Mouse (Mus musculus) midbrain, embryonic 14.5 days (tissue): ENCODE results near the gene Isoc2b. TPM values are rescaled to one million over a fixed set of nuclear protein-coding genes. Genes with fewer than 3 reads are reported as not detected.
A peak's percentile ranks its signal among the peaks of the same experiment; 100 is the strongest.

Experiments used
- ATAC-seq: fragments of 200-750 bp; cut with Nextera tagmentation; 2 replicates; pipeline ENCODE4 v1.8.0; 2017; ENCODE audit warnings: moderate number of reproducible peaks, moderate library complexity; ENCODE audit not compliant: low FRiP score, low TSS enrichment
- DNase-seq: peaks from one replicate; pipeline ENCODE4 v3.0.0-alpha.2; 2015
- H3K27ac ChIP-seq: fragments of 300-500 bp; sonication (generic); replicated peaks from 2 replicates; pipeline ENCODE4 v1.5.1; 2014; ENCODE audit warnings: mild to moderate bottlenecking, low read depth, low read length, moderate library complexity
- H3K27me3 ChIP-seq: fragments of 300-500 bp; sonication (generic); 2 replicates; pipeline ENCODE4 v1.6.1; 2014; ENCODE audit warnings: low read length, control low read depth, mixed read lengths; ENCODE audit not compliant: control insufficient read depth, insufficient read depth
- H3K36me3 ChIP-seq: fragments of 300-500 bp; sonication (generic); 2 replicates; pipeline ENCODE4 v1.6.1; 2014; ENCODE audit warnings: low read length, control low read depth; ENCODE audit not compliant: control insufficient read depth, insufficient read depth
- H3K4me1 ChIP-seq: fragments of 300-500 bp; sonication (generic); 2 replicates; pipeline ENCODE4 v1.6.1; 2014; ENCODE audit warnings: mild to moderate bottlenecking, antibody characterized with exemption, low read length, control low read depth; ENCODE audit not compliant: control insufficient read depth, insufficient read depth
- H3K4me2 ChIP-seq: fragments of 300-500 bp; sonication (generic); 2 replicates; pipeline ENCODE4 v1.6.1; 2014; ENCODE audit warnings: mild to moderate bottlenecking, low read length, moderate library complexity
- H3K4me3 ChIP-seq: fragments of 300-500 bp; sonication (generic); replicated peaks from 2 replicates; pipeline ENCODE4 v1.5.1; 2014; ENCODE audit warnings: low read depth, low read length
- H3K9ac ChIP-seq: fragments of 300-500 bp; sonication (generic); replicated peaks from 2 replicates; pipeline ENCODE4 v1.6.1; 2014; ENCODE audit warnings: mild to moderate bottlenecking, low read length, moderate library complexity
- H3K9me3 ChIP-seq: fragments of 300-500 bp; sonication (generic); 2 replicates; pipeline ENCODE4 v1.6.1; 2016; ENCODE audit warnings: low read length, control low read depth, mixed read lengths; ENCODE audit not compliant: control insufficient read depth
- WGBS: fragments of 180-500 bp; shearing (Covaris S2); extraction: QIAGEN DNeasy Blood & Tissue Kit; methylation state at CpG from one replicate; pipeline ENCODE4 v1.1.7; 2014; 5-methylcytosine and 5-hydroxymethylcytosine counted together
- polyA plus RNA-seq: library from polyadenylated mRNA; unstranded; fragments of >200 nt; fragmentation: Nextera tagmentation; extraction: Ambion mirVana; gene quantifications from 2 replicates; pipeline ENCODE4 v1.2.1, GENCODE M21; 2014

Isoc2b gene
- polyA plus RNA-seq, 1 experiment from 2014 or later = 6.6 TPM

DNA sequence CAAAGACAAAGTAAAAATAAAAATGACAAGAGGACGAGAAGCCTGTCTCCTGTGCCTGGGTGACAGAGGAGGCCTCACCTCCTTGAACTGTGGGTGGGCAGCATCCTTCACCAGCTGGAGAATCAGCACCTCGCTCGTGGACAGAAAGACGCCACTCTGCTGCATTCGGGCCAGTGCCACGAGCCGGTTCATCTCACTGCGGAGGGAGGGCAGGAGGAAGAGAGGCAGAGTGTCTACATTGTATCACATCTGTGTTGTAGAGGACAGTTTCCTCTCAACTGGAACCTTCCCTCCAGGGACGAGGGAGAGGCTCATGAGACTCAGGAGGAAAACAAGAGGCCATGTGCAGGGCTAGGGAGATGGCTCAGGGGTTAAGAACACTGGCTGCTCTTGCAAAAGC is 20.7 kb downstream of the Isoc2b start:
- H3K27me3 ChIP-seq = no peaks in the 10 kb centered on the region
- H3K4me3 ChIP-seq = no peak overlapping the region
- WGBS = 63% methylated on average over 9 of the region's 9 CpGs
- no peak for ATAC-seq
- no peak for DNase-seq
- H3K9ac ChIP-seq = no peak overlapping the region
- no peak overlapping the region for H3K4me2 ChIP-seq
- H3K27ac ChIP-seq = no peak overlapping the region
- H3K9me3 ChIP-seq = no peaks in the 10 kb centered on the region
- H3K36me3 ChIP-seq = no peaks in the 10 kb centered on the region
- H3K4me1 ChIP-seq = no peaks in the 10 kb centered on the region

DNA sequence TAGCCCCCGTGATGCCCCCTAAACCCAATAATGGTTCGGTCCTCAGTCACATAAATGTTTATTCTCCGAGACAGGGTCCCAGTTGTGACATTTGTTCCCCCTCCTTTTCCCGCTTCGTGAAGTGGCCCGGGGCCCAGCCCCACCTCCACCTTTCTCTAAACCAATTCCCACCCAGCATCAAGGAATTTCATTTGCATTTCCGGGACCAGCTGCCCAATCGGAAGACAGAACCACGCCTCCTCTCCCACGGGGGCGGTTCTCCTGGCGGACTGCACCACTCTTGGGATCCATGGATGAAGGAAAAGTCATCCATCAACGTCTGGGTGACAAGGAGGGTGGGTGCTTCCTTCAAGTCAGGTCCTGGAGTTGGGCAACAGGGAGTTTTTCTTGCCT is 25.1 kb downstream of the Isoc2b start:
- peak; percentile 84 for ATAC-seq
- H3K4me3 ChIP-seq = peak overlapping the region; percentile 64
- peak overlapping the region; percentile 86 for H3K4me2 ChIP-seq
- peak overlapping the region; percentile 68 for H3K9ac ChIP-seq
- peak overlapping the region; percentile 85 for H3K27ac ChIP-seq
- 0% methylated on average over 13 of the region's 13 CpGs for WGBS
- no peaks in the 10 kb centered on the region for H3K9me3 ChIP-seq
- peak; percentile 93 for DNase-seq
- H3K27me3 ChIP-seq = no peaks in the 10 kb centered on the region
- H3K4me1 ChIP-seq = peaks cover 20% of the 10 kb centered on the region
- H3K36me3 ChIP-seq = no peaks in the 10 kb centered on the region

- H3K27ac ChIP-seq = peak within 1 kb of the TSS; percentile 85
- no peaks in the 10 kb centered on the region for H3K36me3 ChIP-seq
- no peak for DNase-seq
- no peaks in the 10 kb centered on the region for H3K27me3 ChIP-seq
- H3K4me3 ChIP-seq = peak within 1 kb of the TSS; percentile 64
- peak; percentile 60 for ATAC-seq
- WGBS = under 1% methylated on average over 40 of the region's 41 CpGs
- peaks cover 20% of the 10 kb centered on the region for H3K4me1 ChIP-seq
- H3K4me2 ChIP-seq = peak within 1 kb of the TSS; percentile 86
- H3K9me3 ChIP-seq = no peaks in the 10 kb centered on the region
- peak within 1 kb of the TSS; percentile 68 for H3K9ac ChIP-seq
Observed at GRCm38 (mm10) chr7:4844245-4844916, 25.7 kb downstream of the Isoc2b start, which contains the start of gene Shisa7. TSS of gene Shisa7 (minus strand) at chr7:4844696.

DNA sequence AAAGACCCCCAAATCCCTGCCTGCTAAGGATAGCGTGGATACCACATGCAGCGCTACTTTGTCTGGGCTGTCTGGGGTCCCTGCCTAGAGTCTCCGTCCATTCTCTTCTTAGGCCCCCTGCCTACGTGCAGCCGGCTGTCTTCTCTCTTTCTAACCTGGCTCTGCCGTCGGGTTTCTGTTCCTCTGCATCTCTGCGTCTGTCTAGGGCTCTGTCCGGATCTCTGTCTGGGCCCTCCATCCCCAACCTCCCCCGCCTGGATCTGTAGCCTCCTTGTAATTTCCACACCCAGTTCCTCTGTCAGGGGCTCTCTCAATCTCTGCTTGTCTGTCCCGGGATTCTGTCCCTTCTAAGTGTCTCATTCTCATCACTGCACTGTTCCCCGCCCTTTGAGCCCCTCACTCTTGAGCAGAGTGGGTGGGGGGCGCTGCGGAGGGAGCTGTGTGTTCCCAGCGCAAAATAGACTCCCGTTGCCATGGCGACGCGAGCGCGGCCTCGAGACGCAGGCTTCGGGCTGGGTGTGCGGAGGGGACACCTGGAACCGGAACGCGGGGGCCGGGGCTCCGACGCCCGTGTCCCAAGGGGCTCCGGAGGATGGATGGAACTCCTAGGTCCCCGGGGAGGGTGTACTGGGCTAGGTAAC is 26.3 kb downstream of the Isoc2b start:
- Histone ChIP-seq H3K4me3 (peak overlapping the region; percentile 64), H3K4me2 (peak overlapping the region; percentile 86), H3K27ac (peak overlapping the region; percentile 85), H3K4me1 (peaks cover 20% of the 10 kb centered on the region), H3K9ac (peak overlapping the region; percentile 68), H3K27me3 (no peaks in the 10 kb centered on the region), H3K9me3 (no peaks in the 10 kb centered on the region), H3K36me3 (no peaks in the 10 kb centered on the region)
- ATAC-seq (peak; percentile 69), DNase-seq (peak; percentile 94)
- under 1% methylated on average over 34 of the region's 34 CpGs for WGBS

DNA sequence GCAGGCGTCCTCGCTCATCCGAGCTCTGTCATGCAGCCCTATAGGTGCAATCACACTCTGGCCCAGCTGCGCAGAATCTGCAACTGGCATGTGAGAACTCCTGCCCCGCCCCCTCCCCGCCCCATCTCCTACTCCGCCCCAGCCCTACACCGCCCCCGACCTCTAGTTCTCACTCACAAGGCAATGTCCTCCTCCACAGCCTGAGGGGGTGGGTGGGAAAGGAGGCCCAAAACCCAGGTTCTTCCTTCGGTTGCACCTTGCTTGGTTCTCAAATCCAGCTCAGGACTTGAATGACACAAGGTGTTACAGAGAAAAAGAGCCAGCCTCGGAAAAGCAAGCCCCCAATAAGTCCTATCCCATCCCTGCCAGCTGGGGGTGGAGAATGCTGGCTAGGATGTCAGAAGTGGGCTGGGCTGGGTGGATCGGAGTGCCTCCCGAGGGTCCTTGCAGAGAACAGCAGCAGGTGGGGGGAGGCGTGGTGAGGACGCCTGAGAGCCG is 27.4 kb downstream of the Isoc2b start:
- peak overlapping the region; percentile 68 for H3K9ac ChIP-seq
- H3K36me3 ChIP-seq = no peaks in the 10 kb centered on the region
- peak overlapping the region; percentile 64 for H3K4me3 ChIP-seq
- peak; percentile 32 for ATAC-seq
- H3K27ac ChIP-seq = peak overlapping the region; percentile 85
- peak; percentile 74 for DNase-seq
- peaks cover 20% of the 10 kb centered on the region for H3K4me1 ChIP-seq
- 2% methylated on average over 16 of the region's 16 CpGs for WGBS
- H3K27me3 ChIP-seq = no peaks in the 10 kb centered on the region
- no peaks in the 10 kb centered on the region for H3K9me3 ChIP-seq
- H3K4me2 ChIP-seq = peak overlapping the region; percentile 86

DNA sequence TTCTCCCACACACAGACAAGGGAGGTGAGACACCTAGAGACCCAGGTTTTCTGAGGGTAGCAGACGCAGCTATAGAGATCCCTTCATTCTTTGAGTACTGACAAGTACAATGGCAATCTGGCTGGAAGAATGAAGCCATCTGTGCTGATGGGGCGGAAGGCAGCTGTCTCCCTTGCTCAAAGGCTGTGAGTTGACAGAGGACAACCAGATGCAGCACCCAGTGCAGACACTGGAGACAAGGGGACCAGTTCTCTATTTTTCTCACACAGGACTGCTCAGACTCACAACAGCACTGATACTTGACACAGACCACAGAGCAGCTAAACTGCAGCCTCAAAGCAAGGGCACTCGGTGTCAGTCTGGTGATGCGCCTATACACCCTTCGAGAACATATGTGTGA is 28.0 kb downstream of the Isoc2b start:
- peak overlapping the region; percentile 68; the same call in 1 of the 2 replicates for H3K9ac ChIP-seq
- H3K4me2 ChIP-seq = peak overlapping the region; percentile 86
- 50% methylated on average over 5 of the region's 5 CpGs for WGBS
- peak overlapping the region; percentile 64 for H3K4me3 ChIP-seq
- H3K4me1 ChIP-seq = peaks cover 20% of the 10 kb centered on the region
- H3K27me3 ChIP-seq = no peaks in the 10 kb centered on the region
- H3K36me3 ChIP-seq = no peaks in the 10 kb centered on the region
- ATAC-seq = no peak
- no peak for DNase-seq
- peak overlapping the region; percentile 85; the same call in 1 of the 2 replicates for H3K27ac ChIP-seq
- H3K9me3 ChIP-seq = no peaks in the 10 kb centered on the region

DNA sequence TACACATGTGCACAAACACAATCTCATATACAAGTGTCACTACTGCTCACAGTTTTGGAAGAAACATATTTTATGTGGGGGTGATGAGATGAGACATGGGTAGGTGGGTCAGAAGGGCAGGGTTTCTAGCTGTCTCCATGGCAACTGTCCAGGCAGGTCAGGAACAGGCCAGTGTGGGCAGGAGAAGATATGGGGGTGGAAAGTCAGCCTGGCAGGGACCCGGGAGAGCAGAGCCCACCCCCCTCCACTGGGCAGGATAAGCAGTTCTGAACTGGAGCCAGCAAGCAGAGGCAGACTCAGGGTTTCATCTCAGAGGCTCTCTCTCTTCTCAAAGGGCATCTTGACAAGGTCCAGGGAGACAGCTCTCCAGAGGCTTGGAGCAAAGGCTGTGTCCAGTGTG is 32.4 kb downstream of the Isoc2b start:
- Histone ChIP-seq H3K4me2 (peak overlapping the region; percentile 82; the same call in 1 of the 2 replicates), H3K36me3 (0 out of 2 replicates have a peak, but pooled peaks cover 4% of the 10 kb centered on the region), H3K27me3 (peaks cover 8% of the 10 kb centered on the region; the same call in 1 of the 2 replicates), H3K9ac (no peak overlapping the region), H3K4me3 (no peak overlapping the region), H3K27ac (no peak overlapping the region), H3K9me3 (no peaks in the 10 kb centered on the region), H3K4me1 (peaks cover 8% of the 10 kb centered on the region)
- ATAC-seq (no peak), DNase-seq (no peak)
- WGBS = 15% methylated on average over 1 of the region's 1 CpGs

DNA sequence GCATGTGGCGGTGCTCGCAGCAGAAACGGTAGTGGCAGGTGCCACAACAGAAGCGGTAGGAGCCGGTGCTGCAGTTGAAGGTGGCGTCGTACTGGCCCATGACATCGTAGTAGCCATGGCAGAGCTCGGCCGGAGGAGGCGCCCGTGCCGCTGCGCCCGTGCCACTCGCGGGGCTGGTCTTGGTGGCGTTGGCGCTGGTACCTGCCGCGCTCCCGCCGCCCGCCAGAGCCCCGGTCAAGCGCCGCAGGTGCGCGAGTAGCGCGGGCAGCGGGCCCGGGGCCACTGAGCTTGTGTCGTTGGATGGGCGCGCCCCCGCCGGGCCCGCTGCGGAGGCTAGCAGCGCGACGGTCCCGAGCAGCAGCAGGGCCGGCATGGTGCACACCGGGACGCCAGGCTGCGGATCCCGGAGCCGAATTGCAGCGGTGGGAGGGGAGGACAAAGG is 33.7 kb downstream of the Isoc2b start:
- Histone ChIP-seq H3K27me3 (peaks cover 8% of the 10 kb centered on the region; the same call in 1 of the 2 replicates), H3K27ac (peak overlapping the region; percentile 90), H3K4me1 (no peaks in the 10 kb centered on the region), H3K4me3 (peak overlapping the region; percentile 62), H3K9ac (peak overlapping the region; percentile 82), H3K9me3 (no peaks in the 10 kb centered on the region), H3K4me2 (peak overlapping the region; percentile 82), H3K36me3 (0 out of 2 replicates have a peak, but pooled peaks cover 7% of the 10 kb centered on the region)
- ATAC-seq = peak; percentile 87
- peak; percentile 88 for DNase-seq
- under 1% methylated on average over 51 of the region's 51 CpGs for WGBS
